Mouse (Mus musculus) hindbrain, embryonic 11.5 days (tissue): Measurements from ENCODE around the gene Gphn. TPM values are rescaled to one million over a fixed set of nuclear protein-coding genes. Genes with fewer than 3 reads are reported as not detected.
A peak's percentile ranks its signal among the peaks of the same experiment; 100 is the strongest.
"Not testable (repeated sequence)": the region's sequence is repeated elsewhere in the genome, so short reads cannot be mapped to it uniquely, and the experiment has no call there.

Experiments
- ATAC-seq: fragments of 200-750 bp; cut with Nextera tagmentation; 2 replicates; pipeline ENCODE4 v1.8.0; 2017; ENCODE audit warnings: mild to moderate bottlenecking, moderate TSS enrichment, moderate library complexity; ENCODE audit not compliant: low FRiP score
- DNase-seq: peaks from one replicate; pipeline ENCODE4 v3.0.0-alpha.2; 2015; ENCODE audit warnings: low spot score
- H3K27ac ChIP-seq: fragments of 300-500 bp; sonication (generic); 2 replicates; pipeline ENCODE4 v1.5.1; 2014; ENCODE audit warnings: mild to moderate bottlenecking, low read depth, low read length
- H3K27me3 ChIP-seq: fragments of 300-500 bp; sonication (generic); 2 replicates; pipeline ENCODE4 v1.6.1; 2014; ENCODE audit warnings: mild to moderate bottlenecking, low read length, moderate library complexity, mixed read lengths; ENCODE audit not compliant: control insufficient read depth, insufficient read depth
- H3K36me3 ChIP-seq: fragments of 300-500 bp; sonication (generic); 2 replicates; pipeline ENCODE4 v1.6.1; 2014; ENCODE audit warnings: mild to moderate bottlenecking, low read length, moderate library complexity, mixed read lengths; ENCODE audit not compliant: control insufficient read depth, insufficient read depth
- H3K4me1 ChIP-seq: fragments of 300-500 bp; sonication (generic); replicated peaks from 2 replicates; pipeline ENCODE4 v1.6.1; 2014; ENCODE audit warnings: low read length, mixed read lengths; ENCODE audit not compliant: control insufficient read depth, insufficient read depth
- H3K4me2 ChIP-seq: fragments of 300-500 bp; sonication (generic); replicated peaks from 2 replicates; pipeline ENCODE4 v1.6.1; 2014; ENCODE audit warnings: mild to moderate bottlenecking, low read depth, low read length
- H3K4me3 ChIP-seq: fragments of 300-500 bp; sonication (generic); 2 replicates; pipeline ENCODE4 v1.5.1; 2014; ENCODE audit warnings: low read depth, low read length
- H3K9ac ChIP-seq: fragments of 300-500 bp; sonication (generic); 2 replicates; pipeline ENCODE4 v1.6.1; 2014; ENCODE audit warnings: low read depth, low read length
- H3K9me3 ChIP-seq: fragments of 300-500 bp; sonication (generic); 2 replicates; pipeline ENCODE4 v1.6.1; 2016; ENCODE audit warnings: low read length; ENCODE audit not compliant: control insufficient read depth
- WGBS: fragments of 180-500 bp; shearing (Covaris S2); extraction: QIAGEN DNeasy Blood & Tissue Kit; methylation state at CpG from one replicate; pipeline ENCODE4 v1.1.7; 2014; 5-methylcytosine and 5-hydroxymethylcytosine counted together
- polyA plus RNA-seq: library from polyadenylated mRNA; unstranded; fragments of >200 nt; fragmentation: Nextera tagmentation; extraction: Ambion mirVana; gene quantifications from 2 replicates; pipeline ENCODE4 v1.2.1, GENCODE M21; 2014

Gphn gene
- polyA plus RNA-seq, 1 experiment from 2014 or later = 22.5 TPM

GRCm38 (mm10) chr12:78298824-78299398, 72.7 kb downstream of the Gphn start:
- no peaks in the 10 kb centered on the region for H3K9me3 ChIP-seq
- no peaks in the 10 kb centered on the region for H3K4me1 ChIP-seq
- H3K4me3 ChIP-seq = no peak overlapping the region
- H3K4me2 ChIP-seq = no peak overlapping the region
- no peak overlapping the region for H3K9ac ChIP-seq
- DNase-seq (no peak), ATAC-seq (no peak)
- H3K36me3 ChIP-seq = no peaks in the 10 kb centered on the region
- no peaks in the 10 kb centered on the region for H3K27me3 ChIP-seq
- 84% methylated on average over 1 of the region's 1 CpGs for WGBS
- H3K27ac ChIP-seq = no peak overlapping the region

- Histone ChIP-seq H3K9me3 (no peaks in the 10 kb centered on the region), H3K4me2 (no peak overlapping the region), H3K27ac (no peak overlapping the region), H3K9ac (no peak overlapping the region), H3K36me3 (no peaks in the 10 kb centered on the region), H3K27me3 (no peaks in the 10 kb centered on the region), H3K4me3 (no peak overlapping the region), H3K4me1 (no peaks in the 10 kb centered on the region)
- ATAC-seq (no peak), DNase-seq (no peak)
Measured at GRCm38 (mm10) chr12:78315106-78315505, 88.9 kb downstream of the Gphn start.

- H3K27me3 ChIP-seq = no peaks in the 10 kb centered on the region
- ATAC-seq = no peak
- no peaks in the 10 kb centered on the region for H3K9me3 ChIP-seq
- no peaks in the 10 kb centered on the region for H3K36me3 ChIP-seq
- WGBS = 88% methylated on average over 4 of the region's 4 CpGs
- no peak overlapping the region for H3K27ac ChIP-seq
- no peak overlapping the region for H3K4me3 ChIP-seq
- H3K4me2 ChIP-seq = no peak overlapping the region
- H3K9ac ChIP-seq = no peak overlapping the region
- H3K4me1 ChIP-seq = no peaks in the 10 kb centered on the region
- DNase-seq = no peak
Measured at GRCm38 (mm10) chr12:78327946-78328345, 101.8 kb downstream of the Gphn start.

- H3K9ac ChIP-seq = no peak overlapping the region
- H3K4me1 ChIP-seq = no peaks in the 10 kb centered on the region
- no peak overlapping the region for H3K4me3 ChIP-seq
- no peaks in the 10 kb centered on the region for H3K9me3 ChIP-seq
- no peak; the same call in 1 of the 2 replicates for ATAC-seq
- 73% methylated on average over 3 of the region's 3 CpGs for WGBS
- no peak overlapping the region for H3K27ac ChIP-seq
- H3K27me3 ChIP-seq = no peaks in the 10 kb centered on the region
- no peaks in the 10 kb centered on the region for H3K36me3 ChIP-seq
- no peak overlapping the region for H3K4me2 ChIP-seq
- DNase-seq = peak; percentile 62
Measured at GRCm38 (mm10) chr12:78332107-78332506, 105.9 kb downstream of the Gphn start.

- WGBS = 90% methylated on average over 2 of the region's 2 CpGs
- no peaks in the 10 kb centered on the region for H3K36me3 ChIP-seq
- H3K9ac ChIP-seq = no peak overlapping the region
- H3K27me3 ChIP-seq = no peaks in the 10 kb centered on the region
- ATAC-seq (no peak), DNase-seq (no peak)
- no peak overlapping the region for H3K4me2 ChIP-seq
- H3K4me1 ChIP-seq = no peaks in the 10 kb centered on the region
- no peaks in the 10 kb centered on the region for H3K9me3 ChIP-seq
- no peak overlapping the region for H3K4me3 ChIP-seq
- H3K27ac ChIP-seq = no peak overlapping the region
Measured at GRCm38 (mm10) chr12:78356472-78356871, 130.3 kb downstream of the Gphn start.

- Histone ChIP-seq H3K4me2 (no peak overlapping the region), H3K9ac (no peak overlapping the region), H3K27ac (no peak overlapping the region), H3K9me3 (no peaks in the 10 kb centered on the region), H3K27me3 (no peaks in the 10 kb centered on the region), H3K4me1 (no peaks in the 10 kb centered on the region), H3K4me3 (no peak overlapping the region), H3K36me3 (no peaks in the 10 kb centered on the region)
- DNase-seq (no peak), ATAC-seq (no peak)
Measured at GRCm38 (mm10) chr12:78389267-78389666, 163.1 kb downstream of the Gphn start.

- Histone ChIP-seq H3K4me2 (no peak overlapping the region), H3K27me3 (no peaks in the 10 kb centered on the region), H3K27ac (no peak overlapping the region), H3K4me3 (no peak overlapping the region), H3K9ac (no peak overlapping the region), H3K36me3 (no peaks in the 10 kb centered on the region), H3K4me1 (no peaks in the 10 kb centered on the region), H3K9me3 (no peaks in the 10 kb centered on the region)
- WGBS = 95% methylated on average over 1 of the region's 1 CpGs
- no peak for ATAC-seq
- no peak for DNase-seq
Measured at GRCm38 (mm10) chr12:78395297-78395696, 169.1 kb downstream of the Gphn start.

- ATAC-seq, H3K9me3 ChIP-seq, H3K36me3 ChIP-seq, DNase-seq, H3K4me2 ChIP-seq, H3K27ac ChIP-seq, H3K4me1 ChIP-seq, H3K9ac ChIP-seq, H3K27me3 ChIP-seq, H3K4me3 ChIP-seq: not testable (repeated sequence)
- 51% methylated on average over 6 of the region's 7 CpGs for WGBS
Measured at GRCm38 (mm10) chr12:78407518-78407917, 181.3 kb downstream of the Gphn start.

GRCm38 (mm10) chr12:78522176-78522575, 296.0 kb downstream of the Gphn start:
- Histone ChIP-seq H3K36me3 (no peaks in the 10 kb centered on the region), H3K9me3 (no peaks in the 10 kb centered on the region), H3K4me1 (no peaks in the 10 kb centered on the region), H3K9ac (no peak overlapping the region), H3K27me3 (no peaks in the 10 kb centered on the region), H3K4me2 (no peak overlapping the region), H3K4me3 (no peak overlapping the region), H3K27ac (no peak overlapping the region)
- ATAC-seq (no peak), DNase-seq (no peak)
- 73% methylated on average over 1 of the region's 1 CpGs for WGBS
